Mouse (Mus musculus): ENCODE data around the gene Dcaf6. TPM values are rescaled to one million over a fixed set of nuclear protein-coding genes. Genes with fewer than 3 reads are reported as not detected.
A peak's percentile ranks its signal among the peaks of the same experiment; 100 is the strongest.

Dcaf6 gene
- 17.0 and 23.0 TPM in 2 replicates for polyA plus RNA-seq (2014; fragmentation: Nextera tagmentation; extraction: Ambion mirVana)

DNA sequence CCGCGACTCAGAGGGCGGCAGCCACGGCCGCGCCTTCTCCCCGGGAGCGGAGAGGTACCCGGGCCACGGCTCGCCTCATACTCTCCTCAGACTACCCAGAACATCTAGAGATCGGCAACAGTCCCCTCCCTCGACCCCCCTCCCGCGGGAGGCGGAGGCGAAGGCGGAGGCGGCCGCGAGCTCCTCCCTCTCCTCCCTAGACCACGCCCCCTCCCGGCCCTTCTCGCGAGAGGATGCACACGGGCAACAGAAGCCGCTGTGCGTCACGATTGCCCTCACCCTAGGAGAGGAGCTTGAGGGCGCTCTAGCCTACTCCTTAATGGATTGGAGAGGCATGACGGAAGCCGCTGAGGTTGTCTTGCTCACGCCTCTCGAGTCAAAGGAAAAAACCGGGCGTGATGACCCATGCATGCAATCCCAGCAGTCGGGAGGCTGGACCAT is at the start of gene Dcaf6, which contains the start of gene Mpc2:
Gene Dcaf6 (minus strand): TSS at position 116 of the 441 bp plus-strand sequence.
Gene Mpc2 (plus strand): TSS at position 278 of the 441 bp plus-strand sequence.
- Histone ChIP-seq H3K4me3 (replicated peaks; ENCODE audit: low read length) (peak within 1 kb of the TSS; percentile 84), H3K9ac (peak within 1 kb of the TSS; percentile 82), H3K4me1 (replicated peaks; ENCODE audit: control insufficient read depth, insufficient read depth, low read length) (peaks cover 19% of the 10 kb centered on the region), H3K36me3 (replicated peaks; ENCODE audit: control insufficient read depth, insufficient read depth) (no peaks in the 10 kb centered on the region), H3K27ac (peak within 1 kb of the TSS; percentile 97), H3K9me3 (ENCODE audit: control insufficient read depth, low read length) (no peaks in the 10 kb centered on the region), H3K4me2 (replicated peaks) (peak within 1 kb of the TSS; percentile 82), H3K27me3 (ENCODE audit: control insufficient read depth, insufficient read depth, low read length) (no peaks in the 10 kb centered on the region)
- ATAC-seq (ENCODE audit: low FRiP score) = peak; percentile 95
- peak; percentile 99 for DNase-seq (ENCODE audit: low spot score)
- under 1% methylated on average over 27 of the region's 37 CpGs for WGBS

DNA sequence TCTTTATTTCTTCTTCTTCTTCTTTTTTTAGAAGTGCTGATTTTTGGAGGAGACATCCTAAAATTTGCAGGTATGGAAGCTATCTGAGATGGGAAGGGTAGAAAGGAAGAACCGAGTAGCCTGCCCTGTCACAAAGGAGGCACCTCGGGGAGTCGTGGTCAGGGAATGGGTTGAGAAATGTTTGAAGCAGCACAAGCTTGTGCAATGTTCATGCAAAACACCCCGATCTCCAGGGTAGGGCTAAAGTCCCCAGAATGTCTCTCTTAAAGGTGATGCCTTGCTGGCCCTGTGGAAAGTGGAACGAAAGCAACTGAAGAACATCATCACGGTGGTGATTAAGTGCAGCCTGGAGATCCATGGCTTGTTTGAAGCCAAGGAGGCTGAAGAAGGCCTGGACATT is 46.0 kb upstream of the Dcaf6 start:
- H3K27ac ChIP-seq = no peak overlapping the region
- H3K36me3 ChIP-seq (replicated peaks; ENCODE audit: control insufficient read depth, insufficient read depth) = no peaks in the 10 kb centered on the region
- no peak for DNase-seq (ENCODE audit: low spot score)
- H3K27me3 ChIP-seq (ENCODE audit: control insufficient read depth, insufficient read depth, low read length) = no peaks in the 10 kb centered on the region
- WGBS = 87% methylated on average over 6 of the region's 6 CpGs
- H3K4me3 ChIP-seq (replicated peaks; ENCODE audit: low read length) = no peak overlapping the region
- H3K9me3 ChIP-seq (ENCODE audit: control insufficient read depth, low read length) = no peaks in the 10 kb centered on the region
- no peaks in the 10 kb centered on the region for H3K4me1 ChIP-seq (replicated peaks; ENCODE audit: control insufficient read depth, insufficient read depth, low read length)
- H3K4me2 ChIP-seq (replicated peaks) = no peak overlapping the region
- no peak for ATAC-seq (ENCODE audit: low FRiP score)
- H3K9ac ChIP-seq = no peak overlapping the region

GRCm38 (mm10) chr1:165503307-165504024 is 43.2 kb upstream of the Dcaf6 start:
- DNase-seq (ENCODE audit: low spot score) (no peak), ATAC-seq (ENCODE audit: low FRiP score) (no peak)
- WGBS = 70% methylated on average over 10 of the region's 10 CpGs
- H3K27ac ChIP-seq = no peak overlapping the region
- H3K27me3 ChIP-seq (ENCODE audit: control insufficient read depth, insufficient read depth, low read length) = no peaks in the 10 kb centered on the region
- H3K4me3 ChIP-seq (replicated peaks; ENCODE audit: low read length) = no peak overlapping the region
- H3K9me3 ChIP-seq (ENCODE audit: control insufficient read depth, low read length) = no peaks in the 10 kb centered on the region
- no peak overlapping the region for H3K9ac ChIP-seq
- H3K4me1 ChIP-seq (replicated peaks; ENCODE audit: control insufficient read depth, insufficient read depth, low read length) = no peaks in the 10 kb centered on the region
- no peaks in the 10 kb centered on the region for H3K36me3 ChIP-seq (replicated peaks; ENCODE audit: control insufficient read depth, insufficient read depth)
- H3K4me2 ChIP-seq (replicated peaks) = no peak overlapping the region

- DNase-seq (ENCODE audit: low spot score) = peak; percentile 33
- no peak for ATAC-seq (ENCODE audit: low FRiP score)
Measured at GRCm38 (mm10) chr1:165498856-165499255, 38.6 kb upstream of the Dcaf6 start.

GRCm38 (mm10) chr1:165489197-165489596 is 28.9 kb upstream of the Dcaf6 start:
- ATAC-seq (ENCODE audit: low FRiP score) = no peak

More at GRCm38 (mm10) chr1:165498856-165499255, 38.6 kb upstream of the Dcaf6 start:
- Histone ChIP-seq H3K4me2 (replicated peaks) (no peak overlapping the region), H3K36me3 (replicated peaks; ENCODE audit: control insufficient read depth, insufficient read depth) (no peaks in the 10 kb centered on the region), H3K9ac (no peak overlapping the region), H3K27ac (no peak overlapping the region), H3K4me3 (replicated peaks; ENCODE audit: low read length) (no peak overlapping the region), H3K9me3 (ENCODE audit: control insufficient read depth, low read length) (no peaks in the 10 kb centered on the region), H3K4me1 (replicated peaks; ENCODE audit: control insufficient read depth, insufficient read depth, low read length) (no peaks in the 10 kb centered on the region), H3K27me3 (ENCODE audit: control insufficient read depth, insufficient read depth, low read length) (no peaks in the 10 kb centered on the region)
- WGBS = 59% methylated on average over 3 of the region's 3 CpGs

GRCm38 (mm10) chr1:165486108-165486507 is 25.8 kb upstream of the Dcaf6 start:
- Histone ChIP-seq H3K9me3 (ENCODE audit: control insufficient read depth, low read length) (no peaks in the 10 kb centered on the region), H3K4me2 (replicated peaks) (no peak overlapping the region), H3K27ac (no peak overlapping the region), H3K36me3 (replicated peaks; ENCODE audit: control insufficient read depth, insufficient read depth) (peaks cover 19% of the 10 kb centered on the region), H3K27me3 (ENCODE audit: control insufficient read depth, insufficient read depth, low read length) (no peaks in the 10 kb centered on the region), H3K4me1 (replicated peaks; ENCODE audit: control insufficient read depth, insufficient read depth, low read length) (no peaks in the 10 kb centered on the region), H3K4me3 (replicated peaks; ENCODE audit: low read length) (no peak overlapping the region), H3K9ac (no peak overlapping the region)
- no peak for DNase-seq (ENCODE audit: low spot score)
- no peak for ATAC-seq (ENCODE audit: low FRiP score)
- WGBS = 94% methylated on average over 2 of the region's 2 CpGs

More at GRCm38 (mm10) chr1:165489197-165489596, 28.9 kb upstream of the Dcaf6 start:
- WGBS = 89% methylated on average over 4 of the region's 4 CpGs
- no peaks in the 10 kb centered on the region for H3K4me1 ChIP-seq (replicated peaks; ENCODE audit: control insufficient read depth, insufficient read depth, low read length)
- no peak overlapping the region for H3K9ac ChIP-seq
- no peaks in the 10 kb centered on the region for H3K27me3 ChIP-seq (ENCODE audit: control insufficient read depth, insufficient read depth, low read length)
- H3K27ac ChIP-seq = no peak overlapping the region
- H3K4me2 ChIP-seq (replicated peaks) = no peak overlapping the region
- no peaks in the 10 kb centered on the region for H3K9me3 ChIP-seq (ENCODE audit: control insufficient read depth, low read length)
- DNase-seq (ENCODE audit: low spot score) = no peak
- H3K4me3 ChIP-seq (replicated peaks; ENCODE audit: low read length) = no peak overlapping the region
- H3K36me3 ChIP-seq (replicated peaks; ENCODE audit: control insufficient read depth, insufficient read depth) = 0 out of 2 replicates have a peak, but pooled peaks cover 4% of the 10 kb centered on the region

GRCm38 (mm10) chr1:165484688-165485233 is 24.5 kb upstream of the Dcaf6 start, which contains the start of gene Adcy10:
TSS of gene Adcy10 (plus strand) at chr1:165485183.
- no peak within 1 kb of the TSS for H3K4me3 ChIP-seq (replicated peaks; ENCODE audit: low read length)
- no peak within 1 kb of the TSS for H3K4me2 ChIP-seq (replicated peaks)
- ATAC-seq (ENCODE audit: low FRiP score) = no peak
- no peak for DNase-seq (ENCODE audit: low spot score)
- no peak within 1 kb of the TSS for H3K9ac ChIP-seq
- 93% methylated on average over 8 of the region's 8 CpGs for WGBS
- H3K4me1 ChIP-seq (replicated peaks; ENCODE audit: control insufficient read depth, insufficient read depth, low read length) = no peaks in the 10 kb centered on the region
- H3K36me3 ChIP-seq (replicated peaks; ENCODE audit: control insufficient read depth, insufficient read depth) = peaks cover 25% of the 10 kb centered on the region
- no peaks in the 10 kb centered on the region for H3K27me3 ChIP-seq (ENCODE audit: control insufficient read depth, insufficient read depth, low read length)
- no peaks in the 10 kb centered on the region for H3K9me3 ChIP-seq (ENCODE audit: control insufficient read depth, low read length)
- no peak within 1 kb of the TSS for H3K27ac ChIP-seq

- Histone ChIP-seq H3K9me3 (ENCODE audit: control insufficient read depth, low read length) (no peaks in the 10 kb centered on the region), H3K4me2 (replicated peaks) (no peak overlapping the region), H3K9ac (no peak overlapping the region), H3K36me3 (replicated peaks; ENCODE audit: control insufficient read depth, insufficient read depth) (no peaks in the 10 kb centered on the region), H3K4me1 (replicated peaks; ENCODE audit: control insufficient read depth, insufficient read depth, low read length) (no peaks in the 10 kb centered on the region), H3K27me3 (ENCODE audit: control insufficient read depth, insufficient read depth, low read length) (no peaks in the 10 kb centered on the region), H3K4me3 (replicated peaks; ENCODE audit: low read length) (no peak overlapping the region), H3K27ac (no peak overlapping the region)
- WGBS = 90% methylated on average over 1 of the region's 1 CpGs
- DNase-seq (ENCODE audit: low spot score) = no peak
- no peak for ATAC-seq (ENCODE audit: low FRiP score)
Measured at GRCm38 (mm10) chr1:165471490-165471889, 11.2 kb upstream of the Dcaf6 start.

DNA sequence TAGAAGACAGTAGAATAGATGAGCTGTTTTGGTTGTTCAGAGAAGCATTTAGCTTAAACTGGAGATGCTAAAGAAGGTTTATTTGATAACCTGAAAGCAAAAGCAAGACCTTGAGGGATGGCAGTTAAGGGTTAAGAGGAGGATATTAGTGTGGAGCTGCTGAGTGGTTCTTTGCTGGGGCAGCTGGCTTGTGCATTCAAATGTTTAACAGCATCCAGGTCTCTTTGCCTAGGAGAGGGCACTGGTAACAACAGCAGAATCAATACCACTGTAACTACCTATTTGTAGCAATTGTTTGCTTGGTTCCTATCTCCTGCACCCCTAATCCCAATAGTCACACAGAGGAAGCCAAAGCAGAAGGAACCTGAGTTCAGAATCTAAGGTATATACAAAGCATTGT is 9.4 kb upstream of the Dcaf6 start:
- no peak overlapping the region for H3K9ac ChIP-seq
- ATAC-seq (ENCODE audit: low FRiP score) (no peak), DNase-seq (ENCODE audit: low spot score) (no peak)
- H3K9me3 ChIP-seq (ENCODE audit: control insufficient read depth, low read length) = no peaks in the 10 kb centered on the region
- H3K27me3 ChIP-seq (ENCODE audit: control insufficient read depth, insufficient read depth, low read length) = no peaks in the 10 kb centered on the region
- no peaks in the 10 kb centered on the region for H3K4me1 ChIP-seq (replicated peaks; ENCODE audit: control insufficient read depth, insufficient read depth, low read length)
- no peak overlapping the region for H3K4me2 ChIP-seq (replicated peaks)
- no peak overlapping the region for H3K4me3 ChIP-seq (replicated peaks; ENCODE audit: low read length)
- no peaks in the 10 kb centered on the region for H3K36me3 ChIP-seq (replicated peaks; ENCODE audit: control insufficient read depth, insufficient read depth)
- no peak overlapping the region for H3K27ac ChIP-seq

Measured in hindbrain, embryonic 14.5 days (tissue).